Mouse (Mus musculus) CD4-positive, CD25-positive, alpha-beta regulatory T cell, adult 2 months (primary cell): ENCODE measurements around the gene Rhox9.
"Not testable (repeated sequence)": the region's sequence is repeated elsewhere in the genome, so short reads cannot be mapped to it uniquely, and the experiment has no call there.

ENCODE experiments used
- DNase-seq: peaks from one replicate; pipeline ENCODE4 v3.0.0-alpha.2; 2012; ENCODE audit warnings: low read depth, low spot score

The Rhox9 gene

GRCm38 (mm10) chrX:37901670-37902069, at the start of gene Rhox9:
Rhox9 (minus strand) TSS chrX:37901770.
- not testable (repeated sequence) for DNase-seq

DNA sequence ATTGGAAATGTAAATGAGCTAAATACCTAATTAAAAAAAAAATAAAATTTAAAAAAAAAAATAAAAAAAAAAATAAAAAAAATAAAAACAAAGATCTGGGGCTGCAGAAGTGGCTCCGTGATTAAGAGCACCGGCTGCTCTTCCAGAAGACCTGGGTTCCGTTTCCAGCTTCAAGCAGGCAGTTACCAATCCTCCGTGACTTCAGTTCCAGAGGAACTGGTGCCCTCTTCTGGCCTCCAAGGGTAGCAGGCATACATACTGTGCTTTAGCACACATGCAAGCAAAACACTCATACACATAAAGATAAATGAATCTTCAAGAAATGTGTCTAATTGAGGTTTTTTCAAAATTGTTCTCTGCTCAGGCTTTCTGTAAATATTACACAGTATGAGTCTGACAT, 14.7 kb upstream of the Rhox9 start:
- DNase-seq = no peak

DNA sequence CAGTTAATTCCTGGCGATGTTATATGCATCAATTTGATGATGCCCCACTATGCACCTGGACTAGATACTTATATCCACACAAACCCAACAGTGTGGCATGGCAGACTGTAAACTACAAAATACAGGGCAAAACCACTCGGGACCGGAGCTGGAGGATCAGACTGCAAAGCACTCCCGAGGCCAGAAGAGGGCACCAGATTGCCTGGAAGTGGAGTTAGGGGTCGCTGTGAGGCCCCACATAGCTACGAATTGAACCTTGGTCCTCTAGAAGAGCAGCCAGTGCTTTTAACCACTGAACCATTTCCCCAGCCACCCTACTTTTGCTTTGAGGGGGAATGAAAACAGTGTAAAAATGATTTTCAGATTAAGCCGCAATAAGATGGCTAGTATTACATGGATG, 7.0 kb upstream of the Rhox9 start:
- DNase-seq = no peak

- DNase-seq = no peak
These were observed 2.2 kb upstream of the Rhox9 start for GRCm38 (mm10) chrX:37903727-37904126.

- DNase-seq = not testable (repeated sequence)
These were observed 4.4 kb downstream of the Rhox9 start, which contains the start of gene Rhox7b for GRCm38 (mm10) chrX:37897132-37897531. Rhox7b (minus strand) TSS chrX:37897232.

- no peak for DNase-seq
These were observed 22.7 kb downstream of the Rhox9 start, which contains the start of gene Rhox8 for GRCm38 (mm10) chrX:37878844-37879243. Rhox8 (minus strand) TSS chrX:37878944.

GRCm38 (mm10) chrX:37871641-37872040, 29.9 kb downstream of the Rhox9 start:
- DNase-seq = no peak
